Mouse (Mus musculus): ENCODE measurements around the gene Prss56.

Prss56 gene

GRCm38 (mm10) chr1:87184751-87185139 lies 1.6 kb downstream of the Prss56 start:
- peak; percentile 73 to 84 for DNase-seq (ENCODE audit: low spot score in 2 of 2)

- no peak for DNase-seq (ENCODE audit: low spot score in 2 of 2)
These were observed 2.4 kb downstream of the Prss56 start for GRCm38 (mm10) chr1:87185526-87185925.

DNA sequence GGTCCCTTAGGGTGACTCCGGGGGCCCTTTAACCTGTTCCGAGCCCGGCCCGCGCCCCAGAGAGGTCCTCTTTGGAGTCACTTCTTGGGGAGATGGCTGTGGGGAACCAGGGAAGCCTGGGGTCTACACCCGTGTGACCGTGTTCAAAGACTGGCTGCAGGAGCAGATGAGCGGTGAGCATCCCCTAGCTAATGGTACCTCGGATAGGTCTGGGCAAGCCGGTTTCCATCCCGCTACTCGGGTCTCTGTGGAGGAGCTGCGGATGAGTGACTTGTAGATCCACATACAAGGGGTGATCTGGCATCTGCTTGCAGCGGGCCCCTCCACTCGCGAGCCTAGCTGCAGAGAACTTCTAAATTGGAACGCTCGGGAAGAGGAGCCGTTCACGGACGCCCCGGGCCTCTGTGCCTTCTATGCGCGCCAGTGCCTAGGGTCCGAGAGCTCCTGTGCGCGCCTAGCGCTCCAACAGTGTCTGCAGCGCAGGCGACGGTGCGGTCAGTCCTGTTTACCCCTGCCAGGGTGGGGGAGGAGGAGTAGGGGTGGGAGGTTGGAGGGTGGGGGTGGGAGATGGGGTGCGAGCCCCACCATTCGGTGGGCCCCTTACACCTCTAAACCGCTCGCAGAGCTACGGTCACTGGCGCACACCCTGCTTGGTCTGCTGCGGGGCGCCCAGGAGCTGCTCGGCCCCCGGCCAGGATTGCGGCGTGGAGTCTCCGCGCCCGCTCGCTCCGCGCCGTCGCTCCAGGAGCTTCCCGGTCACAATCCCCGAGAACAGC lies 3.3 kb downstream of the Prss56 start:
- DNase-seq (ENCODE audit: low spot score in 2 of 2): no peak

- peak; percentile 73 to 85 for DNase-seq (ENCODE audit: low spot score in 2 of 2)
These were observed 3.9 kb downstream of the Prss56 start for GRCm38 (mm10) chr1:87187037-87187355.

- no peak for DNase-seq (ENCODE audit: low spot score in 2 of 2)
These were observed 7.3 kb downstream of the Prss56 start, which contains the start of gene Chrnd for GRCm38 (mm10) chr1:87190429-87190828. Gene Chrnd (plus strand): TSS chr1:87190607.

DNA sequence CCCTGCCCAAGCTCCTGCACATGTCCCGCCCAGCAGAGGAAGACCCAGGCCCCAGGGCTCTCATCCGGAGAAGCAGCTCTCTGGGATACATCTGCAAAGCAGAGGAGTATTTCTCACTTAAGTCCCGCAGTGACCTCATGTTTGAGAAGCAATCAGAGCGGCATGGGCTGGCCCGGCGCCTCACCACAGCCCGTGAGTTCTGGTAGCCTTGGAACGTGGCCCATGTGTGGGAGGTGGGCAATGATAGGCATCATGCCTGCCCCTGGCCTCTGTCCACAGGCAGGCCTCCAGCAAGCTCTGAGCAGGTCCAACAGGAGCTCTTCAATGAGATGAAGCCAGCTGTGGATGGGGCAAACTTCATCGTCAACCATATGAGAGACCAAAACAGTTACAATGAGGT lies 14.2 kb downstream of the Prss56 start:
- no peak for DNase-seq (ENCODE audit: low spot score in 2 of 2)

DNA sequence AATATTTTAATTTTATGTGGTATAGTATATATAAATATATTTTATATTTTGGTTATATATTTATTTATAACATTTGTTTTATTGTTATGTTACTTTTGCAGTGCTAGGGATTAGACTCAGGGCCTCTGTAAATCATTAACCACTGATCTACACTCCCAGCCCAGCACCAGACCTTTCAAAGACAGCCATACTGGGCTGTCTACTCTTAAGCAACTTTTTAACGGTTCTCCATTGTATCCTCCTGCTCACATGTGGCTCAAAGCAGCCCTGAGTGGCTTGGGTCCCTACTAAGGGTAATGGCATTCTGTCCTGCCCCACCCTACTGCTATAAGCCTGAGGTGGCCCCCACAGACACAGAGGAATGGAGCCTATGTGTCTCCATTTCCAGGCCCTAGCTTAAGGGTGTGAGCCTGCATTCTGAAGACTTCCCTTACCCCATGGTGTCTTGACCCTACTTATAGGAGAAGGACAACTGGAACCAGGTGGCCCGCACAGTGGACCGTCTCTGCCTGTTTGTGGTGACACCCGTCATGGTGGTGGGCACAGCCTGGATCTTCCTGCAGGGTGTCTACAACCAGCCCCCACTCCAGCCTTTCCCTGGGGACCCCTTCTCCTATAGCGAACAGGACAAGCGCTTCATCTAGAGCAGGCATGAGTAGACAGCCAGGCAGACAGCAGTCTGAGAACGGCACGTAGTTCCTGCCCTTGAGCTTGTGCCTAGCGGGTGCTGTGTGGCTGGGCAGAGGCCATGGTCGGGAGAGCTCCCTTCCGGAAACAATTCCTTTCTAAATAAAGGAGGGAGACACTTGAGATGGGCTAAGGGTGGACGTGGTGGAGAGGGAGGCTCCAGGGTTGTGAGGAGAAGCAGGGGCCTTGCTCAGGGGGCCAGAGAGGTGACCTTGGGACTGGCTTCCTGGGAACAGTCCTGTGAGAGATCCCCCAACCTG lies 15.3 kb downstream of the Prss56 start:
- no peak for DNase-seq (ENCODE audit: low spot score in 2 of 2)

DNA sequence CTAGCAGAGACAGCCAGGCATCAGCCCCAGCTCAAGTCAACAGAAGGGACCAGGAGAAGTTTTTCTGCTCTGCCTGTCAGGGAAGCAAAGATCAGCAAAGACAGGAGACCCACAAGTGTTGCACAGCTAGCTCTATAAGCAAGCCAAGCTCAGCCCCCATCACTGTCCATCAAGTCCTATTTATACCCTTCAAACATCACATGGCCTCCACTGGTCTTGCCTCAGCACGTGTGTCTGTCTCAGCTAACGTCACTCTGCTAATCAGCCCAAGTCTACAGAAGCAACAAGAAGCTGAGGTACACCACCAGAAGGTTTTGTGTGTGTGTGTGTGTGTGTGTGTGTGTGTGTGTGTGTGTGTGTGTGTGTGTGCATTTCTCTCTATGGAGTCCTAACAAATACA lies 17.7 kb downstream of the Prss56 start:
- no peak for DNase-seq (ENCODE audit: low spot score in 2 of 2)

DNA sequence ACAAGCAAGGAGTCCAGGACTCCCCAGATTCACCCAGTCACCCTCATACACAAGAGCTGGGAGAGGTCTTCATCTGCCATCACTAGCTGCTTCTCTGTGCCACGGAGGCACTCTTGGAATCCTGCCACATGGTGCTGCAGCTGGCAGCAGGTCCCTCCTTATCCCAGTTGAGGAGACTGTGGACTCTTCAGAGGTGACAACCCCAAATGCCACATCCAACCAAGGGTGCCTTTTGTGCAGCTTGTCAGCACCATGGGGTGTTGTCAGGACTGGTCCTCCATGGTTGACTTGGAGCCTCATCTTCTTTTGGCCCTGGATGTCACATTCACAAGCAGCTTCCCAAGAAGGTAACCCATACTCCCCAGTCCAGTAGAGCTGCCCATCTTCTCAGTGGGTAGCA lies 18.7 kb downstream of the Prss56 start:
- DNase-seq (ENCODE audit: low spot score in 2 of 2): no peak

- no peak for DNase-seq (ENCODE audit: low spot score in 2 of 2)
These were observed 20.7 kb downstream of the Prss56 start for GRCm38 (mm10) chr1:87203779-87204178.

DNA sequence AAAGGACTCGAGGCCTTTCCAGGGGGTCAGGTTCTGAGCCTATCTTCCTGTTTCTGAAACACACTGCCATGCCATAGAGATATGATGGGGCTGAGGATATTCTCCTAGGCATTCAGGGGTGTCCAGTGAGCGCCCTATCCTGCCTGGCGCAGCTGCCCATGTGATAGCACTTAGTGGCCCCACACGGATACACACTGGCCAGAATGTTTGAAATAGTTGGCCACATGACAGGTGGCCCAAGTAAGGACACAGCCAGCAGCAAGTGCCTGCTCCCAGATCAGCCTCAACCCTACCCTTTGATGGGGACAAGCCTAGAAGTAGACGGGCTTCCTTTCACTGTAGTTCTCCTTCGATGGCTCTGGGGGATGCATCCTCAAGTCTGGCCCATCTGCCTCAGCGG lies 21.4 kb downstream of the Prss56 start, which contains the start of gene Chrng:
Gene Chrng (plus strand): TSS at position 193 of the 400 bp plus-strand sequence.
- DNase-seq (ENCODE audit: low spot score in 2 of 2): no peak

DNA sequence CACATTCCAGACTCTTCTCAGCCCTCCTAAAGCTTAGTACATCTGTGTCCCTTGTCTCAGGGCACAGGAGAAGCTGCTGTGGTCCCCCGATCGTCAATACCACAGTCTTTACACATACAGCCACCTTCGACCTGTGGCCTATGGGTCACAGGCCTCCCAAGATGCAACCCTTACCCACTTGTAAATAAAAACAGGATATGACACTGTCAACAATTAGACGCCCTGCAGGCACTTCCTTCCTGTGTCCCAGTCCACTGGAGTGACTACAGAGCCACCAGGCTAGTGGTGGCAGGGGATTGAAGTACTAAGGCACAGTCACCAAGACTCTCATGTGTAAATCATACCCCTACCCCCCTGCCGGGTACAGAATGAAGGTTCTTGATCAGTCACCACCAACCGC lies 21.9 kb downstream of the Prss56 start:
- DNase-seq (ENCODE audit: low spot score in 2 of 2): no peak

- DNase-seq (ENCODE audit: low spot score in 2 of 2): no peak
These were observed 22.4 kb downstream of the Prss56 start for GRCm38 (mm10) chr1:87205502-87205901.

- no peak for DNase-seq (ENCODE audit: low spot score in 2 of 2)
These were observed 23.2 kb downstream of the Prss56 start for GRCm38 (mm10) chr1:87206339-87206738.

- DNase-seq (ENCODE audit: low spot score in 2 of 2): no peak
These were observed 28.3 kb downstream of the Prss56 start for GRCm38 (mm10) chr1:87211431-87211830.

GRCm38 (mm10) chr1:87213735-87214704 lies 30.9 kb downstream of the Prss56 start, which contains the start of gene Eif4e2:
Gene Eif4e2 (plus strand): TSS chr1:87213914.
- peak; percentile 96 to 97 for DNase-seq (ENCODE audit: low spot score in 2 of 2)

DNA sequence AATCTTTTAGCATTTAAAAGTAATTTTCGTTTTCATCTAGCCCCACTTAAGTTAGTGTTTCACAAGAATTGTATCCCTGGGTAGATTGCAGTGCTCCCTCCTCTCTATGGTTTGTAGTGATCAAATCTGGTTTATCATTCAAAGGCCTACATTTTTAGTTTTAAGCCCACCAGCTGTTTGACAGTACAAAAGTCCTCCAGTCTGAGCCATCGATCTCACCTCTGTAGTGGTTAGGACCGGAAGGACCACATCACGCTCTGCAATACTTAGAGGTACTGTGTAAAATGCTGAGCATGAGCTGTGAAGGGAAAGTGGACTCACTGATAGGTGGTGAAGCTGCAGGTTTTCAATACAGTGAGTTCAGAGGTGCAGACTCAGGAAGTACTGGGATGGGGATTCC lies 31.6 kb downstream of the Prss56 start:
- no peak for DNase-seq (ENCODE audit: low spot score in 2 of 2)

- DNase-seq (ENCODE audit: low spot score in 2 of 2): no peak
These were observed 34.8 kb downstream of the Prss56 start for GRCm38 (mm10) chr1:87217938-87218337.

DNA sequence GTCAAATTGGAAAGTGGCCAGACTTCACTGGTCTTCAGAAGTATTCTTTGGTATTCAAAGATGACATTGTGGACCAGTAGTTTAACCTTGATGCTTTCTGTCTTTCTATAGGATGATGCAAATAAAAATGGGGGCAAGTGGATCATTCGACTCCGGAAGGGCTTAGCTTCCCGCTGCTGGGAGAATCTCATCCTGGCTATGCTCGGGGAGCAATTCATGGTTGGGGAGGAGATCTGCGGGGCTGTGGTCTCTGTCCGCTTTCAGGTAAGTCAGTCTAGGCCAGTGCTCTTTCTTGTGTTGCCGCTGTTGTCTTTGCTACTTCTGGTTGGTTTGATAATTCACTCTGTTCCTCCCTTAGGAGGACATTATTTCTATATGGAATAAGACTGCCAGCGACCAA lies 42.6 kb downstream of the Prss56 start:
- no peak for DNase-seq (ENCODE audit: low spot score in 2 of 2)

GRCm38 (mm10) chr1:87226409-87227159 lies 43.5 kb downstream of the Prss56 start:
- DNase-seq (ENCODE audit: low spot score in 2 of 2): no peak

DNA sequence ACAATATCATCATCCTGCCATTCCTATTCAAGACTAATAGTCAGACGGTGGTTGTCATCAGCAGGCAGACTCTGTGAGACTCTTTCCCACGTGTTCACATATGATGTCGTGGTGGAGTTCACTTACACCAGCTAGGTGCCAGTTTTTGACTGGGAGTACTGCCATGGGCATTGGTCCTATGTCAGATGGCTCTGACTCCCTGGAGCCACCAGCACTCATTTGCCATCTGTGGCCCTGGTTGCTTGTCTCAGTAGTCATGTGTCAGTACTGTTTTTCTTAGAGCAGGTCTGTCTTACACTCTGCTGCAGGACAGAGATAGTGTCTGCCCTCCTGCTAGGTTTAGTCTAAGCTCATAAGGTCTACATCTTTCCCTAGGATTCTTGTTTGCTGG lies 44.0 kb downstream of the Prss56 start:
- DNase-seq (ENCODE audit: low spot score in 2 of 2): no peak
